Mouse (Mus musculus): ENCODE measurements at regions not wholly inside any gene's neighbourhood (a gene's known extent, or its start where the extent isn't known, plus 50 kb on each side); places are given as distances from the start of the nearest gene placed in this dataset.

GRCm38 (mm10) chrX:99657790-99658451, 162.9 kb upstream of the Tmem28 start:
- no peak for ATAC-seq (replicated peaks; ENCODE audit: insufficient number of reproducible peaks, low FRiP score, low TSS enrichment)
- Histone ChIP-seq H3K27ac (ENCODE audit: low read depth, low read length) (no peak overlapping the region), H3K4me2 (no peak overlapping the region), H3K9me3 (replicated peaks; ENCODE audit: control insufficient read depth, low read length) (no peaks in the 10 kb centered on the region), H3K36me3 (ENCODE audit: control insufficient read depth, insufficient read depth, low read length) (no peaks in the 10 kb centered on the region), H3K9ac (ENCODE audit: low read depth, low read length) (no peak overlapping the region), H3K4me3 (ENCODE audit: low read depth, low read length) (no peak overlapping the region), H3K27me3 (ENCODE audit: control insufficient read depth, insufficient read depth, low read length) (peaks cover 36% of the 10 kb centered on the region), H3K4me1 (ENCODE audit: control insufficient read depth, insufficient read depth, low read length) (no peaks in the 10 kb centered on the region)
- WGBS (ENCODE audit: insufficient replicate concordance), result 19% methylated on average over 8 of the region's 8 CpGs

DNA sequence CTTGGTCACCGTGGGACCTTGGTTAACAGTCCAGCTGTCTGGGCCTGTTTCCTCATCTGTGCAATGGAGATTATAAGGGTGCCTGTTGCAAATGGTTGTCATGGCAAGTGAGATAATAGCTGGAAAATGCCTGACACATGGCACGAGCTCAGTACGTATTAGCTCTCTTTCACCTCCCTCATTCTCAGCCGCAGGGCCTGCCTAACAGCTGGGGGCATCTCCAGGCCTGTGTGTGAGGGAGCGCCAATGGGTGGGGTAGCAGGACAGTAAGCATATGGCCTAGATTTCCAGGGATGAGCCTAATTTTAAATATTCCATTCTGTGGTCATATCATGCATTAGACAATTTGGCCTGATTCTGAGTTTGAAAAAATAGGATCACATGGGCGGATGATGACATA, 163.8 kb upstream of the Tmem28 start:
- Histone ChIP-seq H3K9ac (ENCODE audit: low read depth, low read length) (no peak overlapping the region), H3K9me3 (replicated peaks; ENCODE audit: control insufficient read depth, low read length) (no peaks in the 10 kb centered on the region), H3K27me3 (ENCODE audit: control insufficient read depth, insufficient read depth, low read length) (peaks cover 34% of the 10 kb centered on the region), H3K27ac (ENCODE audit: low read depth, low read length) (no peak overlapping the region), H3K36me3 (ENCODE audit: control insufficient read depth, insufficient read depth, low read length) (no peaks in the 10 kb centered on the region), H3K4me1 (ENCODE audit: control insufficient read depth, insufficient read depth, low read length) (no peaks in the 10 kb centered on the region), H3K4me3 (ENCODE audit: low read depth, low read length) (no peak overlapping the region), H3K4me2 (no peak overlapping the region)
- whole genome bisulfite sequencing (ENCODE audit: insufficient replicate concordance), result 58% methylated on average over 6 of the region's 6 CpGs
- no peak for ATAC-seq (replicated peaks; ENCODE audit: insufficient number of reproducible peaks, low FRiP score, low TSS enrichment)

GRCm38 (mm10) chrX:99632211-99632775, 161.2 kb upstream of the Pja1 start:
- Histone ChIP-seq H3K9me3 (replicated peaks; ENCODE audit: control insufficient read depth, low read length) (no peaks in the 10 kb centered on the region), H3K27me3 (ENCODE audit: control insufficient read depth, insufficient read depth, low read length) (peaks cover 21% of the 10 kb centered on the region), H3K27ac (ENCODE audit: low read depth, low read length) (no peak overlapping the region), H3K36me3 (ENCODE audit: control insufficient read depth, insufficient read depth, low read length) (no peaks in the 10 kb centered on the region), H3K9ac (ENCODE audit: low read depth, low read length) (no peak overlapping the region), H3K4me2 (no peak overlapping the region), H3K4me1 (ENCODE audit: control insufficient read depth, insufficient read depth, low read length) (no peaks in the 10 kb centered on the region), H3K4me3 (ENCODE audit: low read depth, low read length) (no peak overlapping the region)
- no peak for ATAC-seq (replicated peaks; ENCODE audit: insufficient number of reproducible peaks, low FRiP score, low TSS enrichment)
- WGBS (ENCODE audit: insufficient replicate concordance), result 69% methylated on average over 2 of the region's 2 CpGs

GRCm38 (mm10) chrX:99624515-99625179, 153.6 kb upstream of the Pja1 start:
- H3K4me2 ChIP-seq, result no peak overlapping the region
- no peaks in the 10 kb centered on the region for H3K4me1 ChIP-seq (ENCODE audit: control insufficient read depth, insufficient read depth, low read length)
- no peak overlapping the region for H3K9ac ChIP-seq (ENCODE audit: low read depth, low read length)
- 70% methylated on average over 5 of the region's 5 CpGs for WGBS (ENCODE audit: insufficient replicate concordance)
- no peaks in the 10 kb centered on the region for H3K9me3 ChIP-seq (replicated peaks; ENCODE audit: control insufficient read depth, low read length)
- no peak overlapping the region for H3K27ac ChIP-seq (ENCODE audit: low read depth, low read length)
- no peaks in the 10 kb centered on the region for H3K36me3 ChIP-seq (ENCODE audit: control insufficient read depth, insufficient read depth, low read length)
- peaks cover 30% of the 10 kb centered on the region for H3K27me3 ChIP-seq (ENCODE audit: control insufficient read depth, insufficient read depth, low read length)
- no peak overlapping the region for H3K4me3 ChIP-seq (ENCODE audit: low read depth, low read length)
- no peak for ATAC-seq (replicated peaks; ENCODE audit: insufficient number of reproducible peaks, low FRiP score, low TSS enrichment)

- Histone ChIP-seq H3K4me2 (no peak overlapping the region), H3K27me3 (ENCODE audit: control insufficient read depth, insufficient read depth, low read length) (peaks cover 21% of the 10 kb centered on the region), H3K4me3 (ENCODE audit: low read depth, low read length) (no peak overlapping the region), H3K4me1 (ENCODE audit: control insufficient read depth, insufficient read depth, low read length) (no peaks in the 10 kb centered on the region), H3K27ac (ENCODE audit: low read depth, low read length) (no peak overlapping the region), H3K9me3 (replicated peaks; ENCODE audit: control insufficient read depth, low read length) (no peaks in the 10 kb centered on the region), H3K36me3 (ENCODE audit: control insufficient read depth, insufficient read depth, low read length) (no peaks in the 10 kb centered on the region), H3K9ac (ENCODE audit: low read depth, low read length) (no peak overlapping the region)
- no peak for ATAC-seq (replicated peaks; ENCODE audit: insufficient number of reproducible peaks, low FRiP score, low TSS enrichment)
- WGBS (ENCODE audit: insufficient replicate concordance), result 71% methylated on average over 9 of the region's 9 CpGs
Observed at GRCm38 (mm10) chrX:99612130-99612759, 141.2 kb upstream of the Pja1 start.

- Histone ChIP-seq H3K36me3 (ENCODE audit: control insufficient read depth, insufficient read depth, low read length) (no peaks in the 10 kb centered on the region), H3K4me2 (no peak overlapping the region), H3K9me3 (replicated peaks; ENCODE audit: control insufficient read depth, low read length) (no peaks in the 10 kb centered on the region), H3K27ac (ENCODE audit: low read depth, low read length) (no peak overlapping the region), H3K27me3 (ENCODE audit: control insufficient read depth, insufficient read depth, low read length) (peaks cover 28% of the 10 kb centered on the region), H3K4me3 (ENCODE audit: low read depth, low read length) (no peak overlapping the region), H3K4me1 (ENCODE audit: control insufficient read depth, insufficient read depth, low read length) (no peaks in the 10 kb centered on the region), H3K9ac (ENCODE audit: low read depth, low read length) (no peak overlapping the region)
- no peak for ATAC-seq (replicated peaks; ENCODE audit: insufficient number of reproducible peaks, low FRiP score, low TSS enrichment)
- 66% methylated on average over 5 of the region's 5 CpGs for WGBS (ENCODE audit: insufficient replicate concordance)
Observed at GRCm38 (mm10) chrX:99610096-99610495, 139.0 kb upstream of the Pja1 start.

DNA sequence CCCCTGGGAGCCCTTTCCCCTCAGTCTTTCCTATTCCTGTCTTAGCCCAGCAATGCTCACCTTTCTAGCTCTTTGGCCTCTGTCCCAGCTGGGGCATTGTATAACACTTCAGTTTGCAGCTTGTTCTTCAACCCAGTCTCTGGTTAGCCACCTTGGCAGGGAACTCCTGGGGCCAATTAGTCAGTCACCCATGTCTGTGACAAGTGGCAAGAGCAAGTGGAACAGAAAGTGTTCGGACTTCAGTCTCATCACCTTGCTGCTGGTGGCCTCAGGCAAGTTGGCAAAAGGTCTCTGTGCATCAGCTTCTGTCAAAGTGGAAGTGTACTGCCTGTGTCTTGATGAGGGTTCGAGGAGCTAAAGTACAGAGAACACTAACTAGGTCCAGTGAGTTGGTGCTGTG, 138.5 kb upstream of the Pja1 start:
- Histone ChIP-seq H3K36me3 (ENCODE audit: control insufficient read depth, insufficient read depth, low read length) (no peaks in the 10 kb centered on the region), H3K9ac (ENCODE audit: low read depth, low read length) (no peak overlapping the region), H3K4me3 (ENCODE audit: low read depth, low read length) (no peak overlapping the region), H3K4me1 (ENCODE audit: control insufficient read depth, insufficient read depth, low read length) (no peaks in the 10 kb centered on the region), H3K27me3 (ENCODE audit: control insufficient read depth, insufficient read depth, low read length) (peaks cover 29% of the 10 kb centered on the region), H3K9me3 (replicated peaks; ENCODE audit: control insufficient read depth, low read length) (no peaks in the 10 kb centered on the region), H3K4me2 (no peak overlapping the region), H3K27ac (ENCODE audit: low read depth, low read length) (no peak overlapping the region)
- ATAC-seq (replicated peaks; ENCODE audit: insufficient number of reproducible peaks, low FRiP score, low TSS enrichment), result no peak
- 57% methylated on average over 2 of the region's 2 CpGs for WGBS (ENCODE audit: insufficient replicate concordance)

- 52% methylated on average over 2 of the region's 2 CpGs for WGBS (ENCODE audit: insufficient replicate concordance)
- Histone ChIP-seq H3K9me3 (replicated peaks; ENCODE audit: control insufficient read depth, low read length) (no peaks in the 10 kb centered on the region), H3K27ac (ENCODE audit: low read depth, low read length) (no peak overlapping the region), H3K4me2 (no peak overlapping the region), H3K9ac (ENCODE audit: low read depth, low read length) (no peak overlapping the region), H3K4me1 (ENCODE audit: control insufficient read depth, insufficient read depth, low read length) (no peaks in the 10 kb centered on the region), H3K4me3 (ENCODE audit: low read depth, low read length) (no peak overlapping the region), H3K36me3 (ENCODE audit: control insufficient read depth, insufficient read depth, low read length) (no peaks in the 10 kb centered on the region), H3K27me3 (ENCODE audit: control insufficient read depth, insufficient read depth, low read length) (peaks cover 29% of the 10 kb centered on the region)
- ATAC-seq (replicated peaks; ENCODE audit: insufficient number of reproducible peaks, low FRiP score, low TSS enrichment), result no peak
Observed at GRCm38 (mm10) chrX:99608284-99608692, 137.2 kb upstream of the Pja1 start.
